Mouse (Mus musculus): ENCODE data around the gene Mapk9. TPM values are rescaled to one million over a fixed set of nuclear protein-coding genes. Genes with fewer than 3 reads are reported as not detected.

Mapk9 gene
- polyA plus RNA-seq, 1 experiment from 2014 or later = 34.2 TPM

- no peaks in the 10 kb centered on the region for H3K4me1 ChIP-seq (ENCODE audit: insufficient read depth, low read length)
- H3K9me3 ChIP-seq (ENCODE audit: low read length) = no peaks in the 10 kb centered on the region
- WGBS = 88% methylated on average over 8 of the region's 8 CpGs
- no peak overlapping the region for H3K4me2 ChIP-seq (replicated peaks; ENCODE audit: low read depth, low read length)
- no peak overlapping the region for H3K9ac ChIP-seq (replicated peaks; ENCODE audit: low read length)
- H3K27me3 ChIP-seq (ENCODE audit: insufficient read depth, low read length) = no peaks in the 10 kb centered on the region
- H3K36me3 ChIP-seq (ENCODE audit: insufficient read depth, low read length) = peaks cover 17% of the 10 kb centered on the region
- H3K27ac ChIP-seq (ENCODE audit: low read length) = no peak overlapping the region
- no peak overlapping the region for H3K4me3 ChIP-seq (ENCODE audit: low read length)
- ATAC-seq (ENCODE audit: low FRiP score, low TSS enrichment) = no peak
These were observed 30.6 kb downstream of the Mapk9 start for GRCm38 (mm10) chr11:49876948-49877817.

GRCm38 (mm10) chr11:49879950-49880642, 33.5 kb downstream of the Mapk9 start:
- H3K9ac ChIP-seq (replicated peaks; ENCODE audit: low read length) = no peak overlapping the region
- peaks cover 22% of the 10 kb centered on the region for H3K36me3 ChIP-seq (ENCODE audit: insufficient read depth, low read length)
- H3K27me3 ChIP-seq (ENCODE audit: insufficient read depth, low read length) = no peaks in the 10 kb centered on the region
- no peak overlapping the region for H3K4me3 ChIP-seq (ENCODE audit: low read length)
- H3K4me1 ChIP-seq (ENCODE audit: insufficient read depth, low read length) = no peaks in the 10 kb centered on the region
- no peaks in the 10 kb centered on the region for H3K9me3 ChIP-seq (ENCODE audit: low read length)
- no peak overlapping the region for H3K4me2 ChIP-seq (replicated peaks; ENCODE audit: low read depth, low read length)
- no peak overlapping the region for H3K27ac ChIP-seq (ENCODE audit: low read length)
- WGBS = 76% methylated on average over 3 of the region's 3 CpGs
- no peak for ATAC-seq (ENCODE audit: low FRiP score, low TSS enrichment)

DNA sequence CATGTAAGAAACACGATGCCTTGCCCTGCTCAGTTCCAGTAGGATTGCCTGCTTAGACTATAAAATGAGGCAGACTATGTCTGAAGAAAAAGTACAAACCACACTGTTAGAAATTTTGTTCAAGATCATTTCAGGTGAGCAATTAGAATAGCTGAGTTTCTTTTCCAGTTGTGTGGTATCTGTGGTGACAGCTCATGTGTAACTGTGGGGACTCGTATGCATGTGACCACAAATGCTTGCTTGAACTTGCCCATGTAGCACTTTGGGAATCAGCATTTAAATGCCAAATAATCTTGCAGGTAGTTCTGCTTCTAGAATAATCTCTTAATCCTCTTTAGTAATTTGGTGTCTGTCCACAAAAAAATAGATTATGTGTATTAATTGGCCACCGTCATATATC, 36.8 kb downstream of the Mapk9 start:
- 87% methylated on average over 3 of the region's 3 CpGs for WGBS
- Histone ChIP-seq H3K27me3 (ENCODE audit: insufficient read depth, low read length) (no peaks in the 10 kb centered on the region), H3K9me3 (ENCODE audit: low read length) (no peaks in the 10 kb centered on the region), H3K36me3 (ENCODE audit: insufficient read depth, low read length) (peaks cover 21% of the 10 kb centered on the region), H3K4me2 (replicated peaks; ENCODE audit: low read depth, low read length) (no peak overlapping the region), H3K27ac (ENCODE audit: low read length) (no peak overlapping the region), H3K9ac (replicated peaks; ENCODE audit: low read length) (no peak overlapping the region), H3K4me1 (ENCODE audit: insufficient read depth, low read length) (no peaks in the 10 kb centered on the region), H3K4me3 (ENCODE audit: low read length) (no peak overlapping the region)
- ATAC-seq (ENCODE audit: low FRiP score, low TSS enrichment) = no peak

DNA sequence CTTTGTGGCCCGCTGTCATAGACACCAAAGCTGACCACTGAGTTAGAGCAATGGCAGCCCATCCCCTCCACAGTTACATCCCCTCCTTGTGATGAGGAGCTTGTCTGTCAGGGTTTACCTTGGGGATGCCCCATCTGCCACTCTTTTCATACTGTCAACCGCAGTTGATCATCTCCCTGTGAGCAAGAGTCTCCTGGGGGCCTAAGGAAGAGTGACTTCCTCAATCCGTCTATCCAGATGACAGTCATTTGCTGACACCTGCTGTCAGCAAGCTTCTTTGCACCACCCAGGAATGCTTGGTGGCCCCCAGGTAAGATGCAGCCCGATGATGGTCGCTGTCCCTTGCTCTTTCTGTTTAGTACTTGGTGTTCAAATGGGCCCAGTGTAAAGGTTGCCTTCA, 41.9 kb downstream of the Mapk9 start:
- no peak overlapping the region for H3K27ac ChIP-seq (ENCODE audit: low read length)
- no peak overlapping the region for H3K9ac ChIP-seq (replicated peaks; ENCODE audit: low read length)
- no peaks in the 10 kb centered on the region for H3K27me3 ChIP-seq (ENCODE audit: insufficient read depth, low read length)
- H3K9me3 ChIP-seq (ENCODE audit: low read length) = no peaks in the 10 kb centered on the region
- H3K4me3 ChIP-seq (ENCODE audit: low read length) = no peak overlapping the region
- H3K36me3 ChIP-seq (ENCODE audit: insufficient read depth, low read length) = 0 out of 2 replicates have a peak, but pooled peaks cover 4% of the 10 kb centered on the region
- 91% methylated on average over 5 of the region's 5 CpGs for WGBS
- H3K4me1 ChIP-seq (ENCODE audit: insufficient read depth, low read length) = no peaks in the 10 kb centered on the region
- no peak overlapping the region for H3K4me2 ChIP-seq (replicated peaks; ENCODE audit: low read depth, low read length)
- no peak for ATAC-seq (ENCODE audit: low FRiP score, low TSS enrichment)

GRCm38 (mm10) chr11:49891993-49892392, 45.4 kb downstream of the Mapk9 start:
- H3K4me2 ChIP-seq (replicated peaks; ENCODE audit: low read depth, low read length) = no peak overlapping the region
- WGBS = 88% methylated on average over 5 of the region's 5 CpGs
- H3K9ac ChIP-seq (replicated peaks; ENCODE audit: low read length) = no peak overlapping the region
- no peaks in the 10 kb centered on the region for H3K9me3 ChIP-seq (ENCODE audit: low read length)
- no peaks in the 10 kb centered on the region for H3K36me3 ChIP-seq (ENCODE audit: insufficient read depth, low read length)
- no peak for ATAC-seq (ENCODE audit: low FRiP score, low TSS enrichment)
- no peaks in the 10 kb centered on the region for H3K4me1 ChIP-seq (ENCODE audit: insufficient read depth, low read length)
- H3K27me3 ChIP-seq (ENCODE audit: insufficient read depth, low read length) = no peaks in the 10 kb centered on the region
- H3K4me3 ChIP-seq (ENCODE audit: low read length) = no peak overlapping the region
- no peak overlapping the region for H3K27ac ChIP-seq (ENCODE audit: low read length)

DNA sequence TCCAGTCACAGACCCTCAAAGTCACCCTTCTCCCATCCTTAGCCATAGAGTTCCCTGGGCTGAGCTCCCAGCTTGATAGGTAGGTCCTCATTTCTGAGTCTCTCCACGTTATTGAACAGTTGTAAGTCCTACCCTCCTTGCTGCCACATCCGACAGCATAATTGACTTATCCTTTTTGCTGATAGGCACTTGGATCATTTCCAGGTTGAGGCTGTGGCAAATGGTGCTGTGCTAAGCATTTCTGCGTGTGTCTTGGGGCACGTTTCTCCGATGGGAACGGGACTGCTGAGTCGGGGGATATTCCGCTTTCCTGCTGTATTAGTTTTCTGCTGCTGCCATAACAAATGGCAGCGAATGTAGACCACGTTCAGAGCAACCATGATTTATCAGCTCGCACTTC, 47.3 kb downstream of the Mapk9 start:
- no peak for ATAC-seq (ENCODE audit: low FRiP score, low TSS enrichment)
- Histone ChIP-seq H3K4me3 (ENCODE audit: low read length) (no peak overlapping the region), H3K36me3 (ENCODE audit: insufficient read depth, low read length) (no peaks in the 10 kb centered on the region), H3K4me2 (replicated peaks; ENCODE audit: low read depth, low read length) (no peak overlapping the region), H3K27me3 (ENCODE audit: insufficient read depth, low read length) (no peaks in the 10 kb centered on the region), H3K9ac (replicated peaks; ENCODE audit: low read length) (no peak overlapping the region), H3K27ac (ENCODE audit: low read length) (no peak overlapping the region), H3K4me1 (ENCODE audit: insufficient read depth, low read length) (no peaks in the 10 kb centered on the region), H3K9me3 (ENCODE audit: low read length) (0 out of 2 replicates have a peak, but pooled peaks cover 4% of the 10 kb centered on the region)
- 65% methylated on average over 11 of the region's 11 CpGs for WGBS

- H3K36me3 ChIP-seq (ENCODE audit: insufficient read depth, low read length) = no peaks in the 10 kb centered on the region
- WGBS = 53% methylated on average over 6 of the region's 6 CpGs
- no peak for ATAC-seq (ENCODE audit: low FRiP score, low TSS enrichment)
These were observed 49.5 kb downstream of the Mapk9 start for GRCm38 (mm10) chr11:49895966-49896590.

DNA sequence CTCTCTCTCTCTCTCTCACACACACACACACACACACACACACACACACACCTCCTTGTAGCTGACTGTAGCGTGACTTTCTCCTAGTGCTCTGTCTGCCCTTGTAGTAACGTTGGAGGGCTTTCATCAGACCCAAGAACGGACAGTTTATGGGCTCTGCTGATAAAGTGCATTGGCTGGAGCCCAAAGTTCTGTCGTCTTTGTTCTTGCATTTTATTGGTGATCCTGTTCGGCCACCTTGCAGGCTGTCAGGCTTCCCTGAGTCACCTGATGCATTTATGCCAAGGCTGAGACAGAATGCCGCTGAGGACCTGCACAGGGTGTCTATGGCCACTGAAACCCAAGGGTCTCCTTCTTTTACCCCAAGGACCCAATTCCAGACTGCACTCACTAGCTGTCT, 53.5 kb downstream of the Mapk9 start:
- Histone ChIP-seq H3K4me2 (replicated peaks; ENCODE audit: low read depth, low read length) (no peak overlapping the region), H3K27me3 (ENCODE audit: insufficient read depth, low read length) (peaks cover 34% of the 10 kb centered on the region), H3K9ac (replicated peaks; ENCODE audit: low read length) (no peak overlapping the region), H3K4me3 (ENCODE audit: low read length) (no peak overlapping the region), H3K36me3 (ENCODE audit: insufficient read depth, low read length) (no peaks in the 10 kb centered on the region), H3K4me1 (ENCODE audit: insufficient read depth, low read length) (peaks cover 14% of the 10 kb centered on the region), H3K27ac (ENCODE audit: low read length) (no peak overlapping the region), H3K9me3 (ENCODE audit: low read length) (0 out of 2 replicates have a peak, but pooled peaks cover 4% of the 10 kb centered on the region)
- WGBS = 28% methylated on average over 6 of the region's 6 CpGs
- no peak for ATAC-seq (ENCODE audit: low FRiP score, low TSS enrichment)

More at GRCm38 (mm10) chr11:49895966-49896590, 49.5 kb downstream of the Mapk9 start:
- H3K27me3 ChIP-seq (ENCODE audit: insufficient read depth, low read length) = peaks cover 15% of the 10 kb centered on the region; the same call in 1 of the 2 replicates
- H3K4me2 ChIP-seq (replicated peaks; ENCODE audit: low read depth, low read length) = no peak overlapping the region
- H3K4me1 ChIP-seq (ENCODE audit: insufficient read depth, low read length) = peaks cover 4% of the 10 kb centered on the region
- H3K4me3 ChIP-seq (ENCODE audit: low read length) = no peak overlapping the region
- H3K27ac ChIP-seq (ENCODE audit: low read length) = no peak overlapping the region
- 0 out of 2 replicates have a peak, but pooled peaks cover 4% of the 10 kb centered on the region for H3K9me3 ChIP-seq (ENCODE audit: low read length)
- H3K9ac ChIP-seq (replicated peaks; ENCODE audit: low read length) = no peak overlapping the region

DNA sequence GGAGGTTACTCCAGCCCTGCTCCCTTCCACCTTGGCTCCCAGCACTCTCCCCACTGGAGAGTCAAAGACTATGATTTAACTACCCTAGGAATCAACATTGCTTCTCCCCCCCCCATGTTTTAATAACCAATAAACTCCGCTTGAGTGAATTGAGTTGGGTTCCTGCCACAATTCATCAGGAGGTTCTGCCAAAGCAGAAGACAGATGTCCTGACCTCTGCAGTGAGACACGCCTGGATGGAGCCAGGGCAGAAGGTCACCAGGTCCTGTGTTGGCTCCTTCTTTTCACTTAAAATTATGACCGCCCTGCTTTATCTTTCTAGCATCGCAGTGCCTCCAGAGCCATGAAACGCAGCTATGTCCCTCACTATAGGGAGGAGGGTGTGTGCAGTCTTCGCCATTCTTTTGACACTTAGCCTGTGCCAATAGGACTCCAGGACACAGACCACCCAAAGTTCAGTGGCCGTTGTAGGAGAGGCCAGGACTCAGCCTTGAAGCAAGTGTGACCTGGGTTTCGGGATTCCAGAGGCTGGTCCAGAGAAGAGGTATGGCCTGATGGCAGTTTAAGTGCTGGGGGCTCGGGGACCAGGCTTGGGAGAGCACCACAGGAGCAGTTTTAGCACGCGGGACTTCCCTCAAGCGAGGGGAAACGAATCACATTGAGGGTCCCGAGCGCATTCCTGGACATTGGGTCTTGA, 54.6 kb downstream of the Mapk9 start:
- WGBS = 7% methylated on average over 15 of the region's 15 CpGs
- H3K27me3 ChIP-seq (ENCODE audit: insufficient read depth, low read length) = peaks cover 34% of the 10 kb centered on the region

More for the DNA sequence above, 54.6 kb downstream of the Mapk9 start:
- no peaks in the 10 kb centered on the region for H3K36me3 ChIP-seq (ENCODE audit: insufficient read depth, low read length)
- H3K27ac ChIP-seq (ENCODE audit: low read length) = no peak overlapping the region
- peak; percentile 40; the same call in 1 of the 2 replicates for ATAC-seq (ENCODE audit: low FRiP score, low TSS enrichment)
- H3K4me3 ChIP-seq (ENCODE audit: low read length) = peak overlapping the region; percentile 65
- peak overlapping the region; percentile 100 for H3K4me2 ChIP-seq (replicated peaks; ENCODE audit: low read depth, low read length)
- H3K4me1 ChIP-seq (ENCODE audit: insufficient read depth, low read length) = peaks cover 14% of the 10 kb centered on the region
- peak overlapping the region; percentile 67; the same call in 1 of the 2 replicates for H3K9ac ChIP-seq (replicated peaks; ENCODE audit: low read length)
- 0 out of 2 replicates have a peak, but pooled peaks cover 4% of the 10 kb centered on the region for H3K9me3 ChIP-seq (ENCODE audit: low read length)
